Mouse (Mus musculus) cerebellum, adult 9-10 months (tissue): ENCODE results near the gene Ciapin1.

Experiments
- DNase-seq: peaks from one replicate; pipeline ENCODE4 v3.0.0; 2022

Gene Ciapin1

GRCm38 (mm10) chr8:94778036-94778435 lies 60.1 kb downstream of the Ciapin1 start:
- DNase-seq: no peak

DNA sequence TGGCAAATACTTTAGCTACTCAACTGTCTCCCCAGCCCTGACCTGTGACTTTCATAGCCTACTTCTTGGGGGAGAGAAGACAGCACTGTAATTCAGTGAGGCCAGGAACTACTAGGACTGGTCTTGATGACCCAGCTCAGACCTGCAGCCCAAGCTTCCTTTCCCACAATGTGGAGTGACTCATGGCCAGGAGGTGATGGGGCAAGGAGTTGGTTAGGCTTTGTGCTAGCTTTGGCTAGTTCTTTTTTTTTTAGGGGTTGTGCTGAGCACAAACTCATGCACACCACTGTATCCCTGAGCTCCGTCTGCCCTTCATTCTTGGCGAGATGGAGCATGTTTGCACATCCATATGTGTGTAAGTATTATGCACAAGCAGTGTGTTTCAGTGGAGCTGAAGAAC lies 61.8 kb downstream of the Ciapin1 start:
- DNase-seq: no peak

DNA sequence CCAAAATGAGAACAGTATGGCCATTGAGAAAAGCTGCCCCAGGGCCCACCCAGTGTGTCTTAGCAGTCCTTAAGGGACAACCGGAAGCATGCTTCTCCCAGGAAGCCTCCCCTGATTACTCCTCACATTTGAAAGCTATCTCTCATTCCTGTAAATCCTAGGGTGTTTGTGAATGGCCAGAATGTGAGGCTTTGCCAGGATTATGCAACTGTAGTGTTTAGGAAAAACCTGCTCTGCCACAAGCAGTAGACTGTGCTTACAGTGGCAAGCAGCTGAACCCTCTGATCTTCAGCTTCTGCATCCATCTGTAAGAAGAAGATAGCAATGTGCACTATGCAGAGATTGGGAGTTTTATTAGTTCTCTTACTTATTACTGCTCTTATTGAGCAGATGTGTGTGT lies 63.6 kb downstream of the Ciapin1 start:
- DNase-seq: no peak

DNA sequence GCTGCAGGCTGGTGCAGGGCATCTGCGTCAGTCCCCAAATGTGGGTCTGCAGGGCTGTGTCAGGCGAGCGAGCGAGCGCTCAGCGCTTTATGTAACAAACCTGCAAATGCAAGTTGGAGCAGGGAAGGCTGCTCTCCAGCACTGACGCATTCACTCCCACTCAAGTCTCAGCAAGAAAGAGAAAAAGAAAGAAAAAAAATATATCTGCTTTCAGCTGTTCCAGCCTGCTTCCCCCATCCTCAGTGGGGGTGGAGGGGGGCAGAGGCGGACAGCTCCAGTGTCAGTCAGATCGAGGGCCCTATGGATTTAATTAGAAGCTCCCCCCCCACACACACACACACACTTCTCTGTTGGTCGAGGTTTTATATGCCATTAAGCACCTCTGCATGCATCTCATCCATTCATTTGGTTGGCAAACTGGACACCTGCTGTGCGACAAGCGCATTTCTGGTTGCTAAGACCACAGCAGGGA lies 64.4 kb downstream of the Ciapin1 start:
- DNase-seq: peak; percentile 50

GRCm38 (mm10) chr8:94773048-94773447 lies 65.1 kb downstream of the Ciapin1 start:
- DNase-seq: no peak

DNA sequence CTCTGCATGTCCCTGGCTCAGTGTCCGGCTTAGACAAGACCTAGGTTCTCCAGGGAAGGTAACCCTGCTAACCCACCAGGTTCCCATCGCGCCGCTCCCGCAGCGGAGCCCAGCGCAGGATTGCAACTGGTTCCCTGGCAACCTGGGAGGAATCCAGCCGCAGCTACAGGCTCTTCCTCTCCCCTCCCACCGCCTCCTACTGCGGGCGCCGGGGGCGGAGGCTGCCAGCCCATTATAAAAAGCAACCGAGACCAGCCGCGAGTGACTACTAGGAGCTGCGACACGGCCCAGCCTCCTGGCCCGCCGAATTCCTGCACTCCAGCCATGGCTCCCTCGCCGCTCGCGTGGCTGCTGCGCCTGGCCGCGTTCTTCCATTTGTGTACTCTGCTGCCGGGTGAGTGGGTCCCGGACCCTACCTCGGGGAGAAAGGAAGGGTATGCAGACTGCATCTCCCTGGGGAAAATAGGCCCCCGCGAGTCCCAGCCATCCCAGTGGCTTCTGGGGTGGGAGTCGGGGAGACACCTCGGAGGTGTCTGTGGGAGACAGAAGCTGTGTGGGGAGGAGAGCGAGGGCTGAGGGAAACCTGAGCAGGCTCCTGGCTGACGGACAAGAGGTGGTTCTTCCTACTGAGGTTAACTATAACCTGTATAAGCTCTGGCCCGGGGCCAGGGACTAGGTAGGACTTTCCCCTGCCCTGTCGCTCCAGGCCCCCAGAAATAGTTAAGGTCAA lies 66.1 kb downstream of the Ciapin1 start, which contains the start of gene Cx3cl1:
Cx3cl1 (plus strand) TSS at position 69 of the 730 bp plus-strand sequence.
- peak; percentile 85 for DNase-seq

DNA sequence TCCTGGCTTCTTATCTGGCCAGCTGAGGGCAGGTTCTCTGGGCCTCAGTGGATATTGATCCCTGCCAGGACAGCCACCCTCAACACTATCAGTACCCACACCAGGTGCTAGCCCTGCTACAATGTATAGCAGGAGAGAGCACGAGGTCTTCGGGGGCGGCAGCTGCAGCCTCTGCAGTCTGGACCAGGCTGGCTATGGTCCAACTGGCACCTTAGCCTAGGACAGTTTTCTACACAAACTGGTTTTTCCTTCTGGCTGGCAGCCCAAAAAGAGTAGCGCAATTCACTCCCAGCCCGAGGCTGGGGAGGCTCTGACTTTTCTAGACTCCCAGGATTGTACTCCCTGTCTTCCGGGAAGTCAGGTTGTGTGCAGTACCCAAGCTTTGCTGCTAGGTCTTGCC lies 67.2 kb downstream of the Ciapin1 start:
- peak; percentile 43 for DNase-seq
